Mouse (Mus musculus) testis, postnatal 10 days (tissue): Measurements from ENCODE around the gene Gm6993.

Source experiments
- DNase-seq: peaks from one replicate; pipeline ENCODE4 v3.0.0; 2021; ENCODE audit warnings: low spot score

Gm6993 gene

GRCm38 (mm10) chr12:31271361-31272011 is 30.9 kb downstream of the Gm6993 start:
- DNase-seq = peak; percentile 60

- DNase-seq = no peak
These were observed 31.6 kb downstream of the Gm6993 start for GRCm38 (mm10) chr12:31272012-31272735.

- no peak for DNase-seq
These were observed 32.3 kb downstream of the Gm6993 start for GRCm38 (mm10) chr12:31272846-31273245.

GRCm38 (mm10) chr12:31273646-31274045 is 33.1 kb downstream of the Gm6993 start:
- no peak for DNase-seq

- no peak for DNase-seq
These were observed 34.8 kb downstream of the Gm6993 start for GRCm38 (mm10) chr12:31275411-31275810.

- DNase-seq = no peak
These were observed 37.7 kb downstream of the Gm6993 start for GRCm38 (mm10) chr12:31278270-31278669.

GRCm38 (mm10) chr12:31280318-31280717 is 39.7 kb downstream of the Gm6993 start:
- DNase-seq = no peak

GRCm38 (mm10) chr12:31281100-31281591 is 40.6 kb downstream of the Gm6993 start:
- DNase-seq = no peak

- no peak for DNase-seq
These were observed 41.7 kb downstream of the Gm6993 start for GRCm38 (mm10) chr12:31282241-31282640.

- no peak for DNase-seq
These were observed 42.6 kb downstream of the Gm6993 start for GRCm38 (mm10) chr12:31283131-31283530.

GRCm38 (mm10) chr12:31283617-31284136 is 43.1 kb downstream of the Gm6993 start:
- no peak for DNase-seq

GRCm38 (mm10) chr12:31289046-31289445 is 48.5 kb downstream of the Gm6993 start:
- no peak for DNase-seq
